Mouse (Mus musculus) megakaryocyte progenitor cell, adult 5-6 weeks (primary cell): ENCODE measurements around the gene Hs1bp3. TPM values are rescaled to one million over a fixed set of nuclear protein-coding genes. Genes with fewer than 3 reads are reported as not detected.

ENCODE experiments used
- ATAC-seq: replicated peaks from 2 replicates; pipeline ENCODE4 v1.8.0; 2016; ENCODE audit warnings: mild to moderate bottlenecking, moderate TSS enrichment, inconsistent platforms; ENCODE audit not compliant: poor library complexity
- total RNA-seq, 2 experiments: library from RNA; stranded (forward) in 1 of 2; stranded (reverse) in 1 of 2; fragments of 157-497, 149-512 nt in 1 of 2; fragments of 200-1000 nt in 1 of 2; gene quantifications; 2 replicates each; pipeline versions ENCODE4 v1.2.3 to v1.2.4; 2015 to 2017

Hs1bp3 gene
- total RNA-seq, 2 experiments from 2014 or later = 7.4 to 8.3 TPM

GRCm38 (mm10) chr12:8301011-8301814, 12.0 kb upstream of the Hs1bp3 start:
- ATAC-seq = no peak

- no peak for ATAC-seq
Observed at GRCm38 (mm10) chr12:8301841-8302431, 11.3 kb upstream of the Hs1bp3 start, which contains the start of gene Gdf7. Gene Gdf7, minus strand, starts transcription at chr12:8301954.

DNA sequence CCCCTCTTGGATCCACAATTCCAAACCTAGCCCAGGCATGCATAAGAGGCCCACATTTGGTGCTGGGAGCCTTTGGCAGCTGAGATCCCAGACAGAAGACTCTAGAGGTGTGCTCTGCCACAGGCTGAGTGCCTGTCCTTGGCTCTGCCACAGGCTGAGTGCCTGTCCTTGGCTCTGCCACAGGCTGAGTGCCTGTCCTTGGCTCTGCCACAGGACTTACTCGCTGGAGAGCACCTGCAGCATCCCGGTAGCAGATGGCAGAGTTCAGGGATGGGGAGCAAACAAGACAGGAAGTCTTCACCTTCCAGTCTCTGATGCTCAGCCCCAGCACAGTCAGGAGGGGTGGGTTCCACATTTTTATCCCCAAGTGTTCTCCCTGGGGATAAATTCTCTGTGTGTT, 8.0 kb upstream of the Hs1bp3 start:
- no peak for ATAC-seq

- ATAC-seq = peak; percentile 80
Observed at GRCm38 (mm10) chr12:8306432-8306831, 6.8 kb upstream of the Hs1bp3 start.

- peak; percentile 59 for ATAC-seq
Observed at GRCm38 (mm10) chr12:8306910-8307309, 6.3 kb upstream of the Hs1bp3 start.

DNA sequence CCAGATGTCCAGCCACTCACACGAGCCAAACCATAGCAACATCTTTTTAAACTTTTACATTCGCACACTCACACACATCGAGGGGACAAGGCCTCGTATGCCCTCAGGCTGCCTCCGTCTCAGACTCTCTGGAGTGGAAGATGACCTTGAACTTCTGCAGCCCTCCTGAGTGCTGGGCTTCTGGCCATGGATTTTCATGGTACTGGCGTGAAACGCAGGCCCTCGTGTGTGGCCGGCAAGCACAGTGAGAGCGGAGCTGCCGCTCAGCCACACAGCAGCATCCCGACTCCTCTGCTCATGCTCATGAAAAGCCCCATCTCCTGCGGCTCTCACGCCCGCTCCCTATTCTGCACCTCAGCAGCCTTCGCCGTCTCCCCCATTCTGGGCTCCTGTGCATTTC, 2.2 kb upstream of the Hs1bp3 start:
- ATAC-seq = no peak

- ATAC-seq = no peak
Observed at GRCm38 (mm10) chr12:8312266-8312665, 966 bp upstream of the Hs1bp3 start.

GRCm38 (mm10) chr12:8313773-8314172, 541 bp downstream of the Hs1bp3 start:
- ATAC-seq = peak; percentile 50

DNA sequence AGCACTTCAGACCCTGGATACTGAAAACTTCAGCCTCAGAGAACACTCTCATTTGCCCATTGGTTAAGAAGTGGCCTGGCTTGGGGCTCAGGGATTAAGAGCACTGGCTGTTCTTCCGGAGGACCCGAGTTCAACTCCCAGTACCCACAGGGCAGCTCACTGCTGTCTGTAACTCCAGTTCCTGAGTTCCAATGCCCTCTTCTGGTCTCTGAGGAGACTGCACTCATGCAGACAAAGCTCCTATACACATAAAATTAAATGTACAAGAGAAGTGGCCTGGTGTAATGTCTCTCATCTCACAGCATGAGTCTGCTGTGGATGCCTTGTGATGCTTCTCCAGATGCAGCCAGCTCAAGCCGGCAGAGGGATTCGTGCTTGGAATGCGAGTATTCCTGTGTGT, 3.3 kb downstream of the Hs1bp3 start:
- ATAC-seq = no peak

DNA sequence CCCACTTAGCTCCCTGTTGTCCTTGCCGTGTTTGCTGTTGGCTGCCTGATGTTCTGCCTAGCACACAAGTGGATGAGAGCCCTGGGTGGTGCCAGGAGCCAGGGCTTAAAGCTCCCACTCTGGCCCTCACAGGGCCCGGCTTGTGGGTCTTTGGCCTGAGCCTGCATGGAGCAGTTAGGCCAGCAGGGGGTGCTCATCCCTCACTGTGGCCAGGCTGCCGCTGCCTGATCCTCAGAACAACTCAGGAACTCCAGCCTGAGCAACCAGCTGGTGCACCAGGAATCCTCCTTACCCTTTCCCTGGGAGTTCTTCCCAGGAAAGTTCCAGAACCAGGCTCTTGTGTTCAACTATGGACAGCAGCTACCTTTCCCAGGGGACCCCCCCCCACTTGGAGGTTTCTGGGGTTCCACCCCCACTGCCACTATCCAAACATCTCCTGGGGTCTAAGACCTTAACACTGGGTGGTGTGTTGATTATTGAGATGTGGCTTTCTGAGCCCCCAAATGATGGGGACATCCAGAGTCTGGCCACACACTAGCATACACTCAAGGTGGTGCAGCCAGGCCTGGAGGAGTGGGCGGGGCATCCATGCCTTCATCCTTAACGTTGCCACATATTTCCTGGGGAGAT, 7.0 kb downstream of the Hs1bp3 start:
- ATAC-seq = peak; percentile 93

DNA sequence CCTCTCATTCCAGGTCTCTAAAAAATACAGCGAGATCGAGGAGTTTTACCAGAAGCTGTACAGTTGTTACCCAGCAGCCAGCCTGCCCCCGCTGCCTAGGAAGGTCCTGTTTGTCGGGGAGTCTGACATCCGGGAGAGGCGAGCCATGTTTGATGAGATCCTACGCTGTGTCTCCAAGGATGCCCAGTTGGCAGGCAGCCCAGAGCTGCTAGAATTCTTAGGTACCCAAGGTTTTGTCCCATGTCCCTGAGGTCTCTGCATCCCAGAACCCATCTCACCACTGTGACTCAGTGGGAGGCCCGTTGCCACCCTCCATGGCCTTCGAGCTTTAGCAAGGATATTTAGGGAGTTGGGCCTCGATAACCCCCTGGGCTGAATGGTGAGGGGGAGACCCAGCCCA, 8.3 kb downstream of the Hs1bp3 start:
- ATAC-seq = no peak

- ATAC-seq = no peak
Observed at GRCm38 (mm10) chr12:8324086-8324485, 10.9 kb downstream of the Hs1bp3 start.

GRCm38 (mm10) chr12:8325245-8325942, 12.2 kb downstream of the Hs1bp3 start:
- no peak for ATAC-seq

DNA sequence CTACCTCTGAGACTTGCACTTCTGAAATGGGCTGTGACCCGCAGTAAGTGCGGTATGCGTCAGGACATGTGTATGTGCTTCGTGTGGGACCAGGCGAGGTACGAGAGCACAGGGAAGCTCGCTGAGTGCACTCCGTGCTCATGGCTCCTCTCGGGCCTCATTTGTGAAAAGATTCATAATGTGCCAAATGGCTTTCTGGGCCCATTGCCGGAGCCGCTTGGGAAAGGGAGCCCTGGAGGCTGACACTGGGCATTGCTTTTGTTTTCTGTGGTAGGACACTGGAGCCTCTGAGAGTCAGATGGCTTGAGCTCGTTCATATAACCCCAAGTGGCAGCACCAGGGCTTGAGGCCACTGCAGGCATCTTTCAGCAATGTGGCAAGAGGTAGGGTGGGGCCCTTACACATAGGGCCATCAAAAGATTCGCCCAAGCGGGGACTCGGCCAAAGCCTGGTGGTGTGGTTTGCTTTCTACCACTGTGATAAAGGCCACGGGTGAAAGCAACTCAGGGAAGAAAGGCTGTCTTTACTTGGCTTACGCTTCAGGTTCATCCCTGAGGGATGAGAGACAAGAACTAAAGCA, 12.8 kb downstream of the Hs1bp3 start:
- ATAC-seq = no peak

- peak; percentile 96 for ATAC-seq
Observed at GRCm38 (mm10) chr12:8326825-8327674, 13.8 kb downstream of the Hs1bp3 start.

DNA sequence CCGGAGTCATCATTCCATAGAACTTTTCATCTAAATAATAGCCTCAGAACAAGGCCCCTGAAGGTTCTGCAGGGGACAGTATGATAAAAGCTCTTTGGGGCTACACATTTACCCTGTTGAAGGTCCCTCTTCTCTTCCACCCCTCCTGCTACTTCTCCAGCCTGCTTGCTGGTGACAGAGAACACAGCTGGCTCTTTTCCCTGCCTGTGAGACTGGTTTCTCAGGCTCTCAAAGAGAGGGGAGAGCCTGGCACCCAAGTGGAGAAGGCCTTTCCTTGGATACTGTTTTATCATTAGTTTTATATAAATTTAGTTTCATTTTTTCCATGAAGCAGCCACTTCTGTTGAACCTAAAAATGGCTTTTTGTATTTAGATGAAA, 14.4 kb downstream of the Hs1bp3 start:
- no peak for ATAC-seq

GRCm38 (mm10) chr12:8329236-8329635, 16.0 kb downstream of the Hs1bp3 start:
- ATAC-seq = peak; percentile 18; the same call in 1 of the 2 replicates

GRCm38 (mm10) chr12:8331489-8332173, 18.4 kb downstream of the Hs1bp3 start:
- ATAC-seq = no peak

- no peak for ATAC-seq
Observed at GRCm38 (mm10) chr12:8332174-8332542, 18.9 kb downstream of the Hs1bp3 start.

DNA sequence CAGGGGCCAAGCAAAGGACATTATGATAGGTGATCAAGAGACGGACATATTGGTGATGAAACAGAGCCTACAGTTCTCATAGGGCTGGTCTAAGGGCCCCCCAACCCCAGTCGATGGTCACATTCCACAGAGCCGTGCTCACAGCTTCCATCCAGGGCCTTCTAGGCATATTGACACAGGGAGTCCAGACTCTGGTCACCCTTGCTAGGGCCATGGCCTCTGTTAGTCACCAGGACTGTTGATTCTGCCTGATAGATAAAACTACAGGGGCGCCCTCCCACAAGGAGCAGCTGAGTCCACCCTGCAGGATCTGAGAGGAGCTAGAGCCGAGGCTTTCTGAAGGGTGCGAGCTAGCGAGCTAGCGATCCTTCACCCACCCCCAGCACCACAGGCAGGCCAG, 20.4 kb downstream of the Hs1bp3 start:
- ATAC-seq = no peak
